14 mouse cellular contexts compared by ENCODE assay signal in genomic region chr8:90271920-90272319, GRCm38 (mm10).
DNase-seq lines count a peak whose midpoint lies in the region; ATAC-seq and TF ChIP-seq lines count a peak whose summit lies in the region.
"Had no signal": no experiment of that assay in that cellular context is flagged by ENCODE, and none has a peak within 500 bp of the region (broad histone marks: within the 10 kb centered on the region; RNA-seq: fewer than 3 reads in every experiment).

No protein-coding gene starts in this region.

- H3K27ac ChIP-seq in midbrain, embryonic 12.5 days (replicated peaks) = peak overlapping the region; percentile 15; the same call in 1 of the 2 replicates
- H3K27ac ChIP-seq in midbrain, embryonic 10.5 days (replicated peaks) = no peak overlapping the region
- H3K27ac ChIP-seq in hindbrain, embryonic 13.5 days = peak overlapping the region; percentile 72
- H3K27ac ChIP-seq in layer of hippocampus, adult 2 months = no peak overlapping the region
- H3K27ac ChIP-seq in neural tube, embryonic 14.5 days (ENCODE audit: low read depth, low read length) = peak overlapping the region; percentile 22; the same call in 1 of the 2 replicates
- H3K27ac ChIP-seq: limb, embryonic 13.5 days; liver, embryonic 15.5 days; neural tube, embryonic 12.5 days had no signal

- peaks cover 11% of the 10 kb centered on the region for H3K36me3 ChIP-seq in midbrain, embryonic 12.5 days
- H3K36me3 ChIP-seq in midbrain, embryonic 10.5 days = peaks cover 32% of the 10 kb centered on the region
- H3K36me3 ChIP-seq in hindbrain, embryonic 13.5 days = peaks cover 6% of the 10 kb centered on the region
- H3K36me3 ChIP-seq in neural tube, embryonic 14.5 days (ENCODE audit: control insufficient read depth, insufficient read depth, low read length) = no peaks in the 10 kb centered on the region
- H3K36me3 ChIP-seq: limb, embryonic 13.5 days; liver, embryonic 15.5 days had no signal

- no peaks in the 10 kb centered on the region for H3K9me3 ChIP-seq in midbrain, embryonic 12.5 days
- H3K9me3 ChIP-seq in midbrain, embryonic 10.5 days (replicated peaks) = no peaks in the 10 kb centered on the region
- no peaks in the 10 kb centered on the region for H3K9me3 ChIP-seq in hindbrain, embryonic 13.5 days
- H3K9me3 ChIP-seq in neural tube, embryonic 14.5 days (ENCODE audit: control insufficient read depth, low read length) = no peaks in the 10 kb centered on the region
- H3K9me3 ChIP-seq: limb, embryonic 13.5 days; liver, embryonic 15.5 days; neural tube, embryonic 12.5 days had no signal

- WGBS in midbrain, embryonic 12.5 days = 85% methylated on average over 10 of the region's 10 CpGs
- WGBS in midbrain, embryonic 10.5 days = 94% methylated on average over 10 of the region's 10 CpGs
- 51% methylated on average over 10 of the region's 10 CpGs for WGBS in hindbrain, embryonic 13.5 days
- 38% methylated on average over 10 of the region's 10 CpGs for whole genome bisulfite sequencing in neural tube, embryonic 14.5 days

- TF ChIP-seq CTCF in layer of hippocampus, adult 2 months (conservative IDR thresholded peaks at IDR 0.05) = no peak

- intact Hi-C loops in heart, postnatal 10 days (cut with DNase I) = no loop called here

- H3K9ac ChIP-seq in midbrain, embryonic 12.5 days (replicated peaks) = no peak overlapping the region
- H3K9ac ChIP-seq in hindbrain, embryonic 13.5 days = no peak overlapping the region
- no peak overlapping the region for H3K9ac ChIP-seq in neural tube, embryonic 14.5 days (replicated peaks; ENCODE audit: low read depth, low read length)
- H3K9ac ChIP-seq: limb, embryonic 13.5 days; liver, embryonic 15.5 days; neural tube, embryonic 12.5 days had no signal

- DNase-seq in midbrain, embryonic 10.5 days (ENCODE audit: low spot score) = no peak
- DNase-seq in layer of hippocampus, adult 2 months (ENCODE audit: low spot score in 2 of 2) = peak; percentile 29 to 55
- DNase-seq in heart, postnatal 10 days = no peak
- DNase-seq in heart, adult 8-10 months (ENCODE audit: low spot score) = no peak
- DNase-seq: adrenal gland, postnatal 25 days; kidney, adult 8-10 months; lung, postnatal 10 days; thymus, adult 2 months had no signal

- no peaks in the 10 kb centered on the region for H3K27me3 ChIP-seq in midbrain, embryonic 12.5 days
- H3K27me3 ChIP-seq in midbrain, embryonic 10.5 days (ENCODE audit: low read depth, poor library complexity, severe bottlenecking) = no peaks in the 10 kb centered on the region
- H3K27me3 ChIP-seq in hindbrain, embryonic 13.5 days = no peaks in the 10 kb centered on the region
- no peaks in the 10 kb centered on the region for H3K27me3 ChIP-seq in neural tube, embryonic 14.5 days (ENCODE audit: control insufficient read depth, insufficient read depth, low read length)
- H3K27me3 ChIP-seq: liver, embryonic 15.5 days; neural tube, embryonic 12.5 days had no signal

- H3K4me1 ChIP-seq in midbrain, embryonic 12.5 days = peaks cover 53% of the 10 kb centered on the region
- H3K4me1 ChIP-seq in midbrain, embryonic 10.5 days = peaks cover 38% of the 10 kb centered on the region
- H3K4me1 ChIP-seq in hindbrain, embryonic 13.5 days (replicated peaks) = peaks cover 78% of the 10 kb centered on the region
- H3K4me1 ChIP-seq in neural tube, embryonic 14.5 days (ENCODE audit: control insufficient read depth, insufficient read depth, low read length) = peaks cover 68% of the 10 kb centered on the region
- H3K4me1 ChIP-seq: liver, embryonic 15.5 days had no signal

- no peak overlapping the region for H3K4me2 ChIP-seq in midbrain, embryonic 12.5 days (replicated peaks)
- H3K4me2 ChIP-seq in hindbrain, embryonic 13.5 days = no peak overlapping the region
- no peak overlapping the region for H3K4me2 ChIP-seq in neural tube, embryonic 14.5 days (ENCODE audit: low read depth, low read length)
- H3K4me2 ChIP-seq: limb, embryonic 13.5 days; liver, embryonic 15.5 days; neural tube, embryonic 12.5 days had no signal

- no peak for ATAC-seq in midbrain, embryonic 12.5 days (ENCODE audit: low FRiP score, low read depth)
- ATAC-seq in hindbrain, embryonic 13.5 days (ENCODE audit: low FRiP score) = no peak
- no peak for ATAC-seq in neural tube, embryonic 14.5 days (ENCODE audit: low read depth)

- H3K4me3 ChIP-seq in midbrain, embryonic 12.5 days = no peak overlapping the region
- H3K4me3 ChIP-seq in midbrain, embryonic 10.5 days = no peak overlapping the region
- H3K4me3 ChIP-seq in hindbrain, embryonic 13.5 days = no peak overlapping the region
- H3K4me3 ChIP-seq in layer of hippocampus, adult 2 months = peak overlapping the region; percentile 13; the same call in 1 of the 2 replicates
- H3K4me3 ChIP-seq in neural tube, embryonic 14.5 days (ENCODE audit: low read depth, low read length) = no peak overlapping the region
- H3K4me3 ChIP-seq: limb, embryonic 13.5 days; liver, embryonic 15.5 days; neural tube, embryonic 12.5 days had no signal

Comparison
In these comparisons a context has a peak if more than half of its experiments do, and no peak if none do; other contexts are left out.
1. H3K27ac ChIP-seq: peak in midbrain, embryonic 12.5 days (single experiment), hindbrain, embryonic 13.5 days (single experiment) and neural tube, embryonic 14.5 days (single experiment); none in midbrain, embryonic 10.5 days (single experiment) and layer of hippocampus, adult 2 months (single experiment).
2. DNase-seq: peak in layer of hippocampus, adult 2 months (2 of 2); none in midbrain, embryonic 10.5 days (single experiment), heart, postnatal 10 days (0 of 2) and heart, adult 8-10 months (single experiment).